Mouse (Mus musculus) heart, postnatal 14 days (tissue): Measurements from ENCODE around the gene Cxcl12. TPM values are rescaled to one million over a fixed set of nuclear protein-coding genes. Genes with fewer than 3 reads are reported as not detected.

ENCODE experiments used
- DNase-seq, 2 experiments: peaks; one replicate each; pipeline ENCODE4 v3.0.0; 2021 to 2022
- intact Hi-C: fragments of 180-260 bp; cut with DNase I; formaldehyde crosslinking; loops from one replicate; pipeline ENCODE4 v1.15.1; 2025
- total RNA-seq, 2 experiments: library from RNA; stranded (reverse); gene quantifications; 2 replicates each; pipeline ENCODE4 v1.2.3; 2021

The Cxcl12 gene
- total RNA-seq, 2 experiments from 2014 or later = 134 to 149 TPM

DNA sequence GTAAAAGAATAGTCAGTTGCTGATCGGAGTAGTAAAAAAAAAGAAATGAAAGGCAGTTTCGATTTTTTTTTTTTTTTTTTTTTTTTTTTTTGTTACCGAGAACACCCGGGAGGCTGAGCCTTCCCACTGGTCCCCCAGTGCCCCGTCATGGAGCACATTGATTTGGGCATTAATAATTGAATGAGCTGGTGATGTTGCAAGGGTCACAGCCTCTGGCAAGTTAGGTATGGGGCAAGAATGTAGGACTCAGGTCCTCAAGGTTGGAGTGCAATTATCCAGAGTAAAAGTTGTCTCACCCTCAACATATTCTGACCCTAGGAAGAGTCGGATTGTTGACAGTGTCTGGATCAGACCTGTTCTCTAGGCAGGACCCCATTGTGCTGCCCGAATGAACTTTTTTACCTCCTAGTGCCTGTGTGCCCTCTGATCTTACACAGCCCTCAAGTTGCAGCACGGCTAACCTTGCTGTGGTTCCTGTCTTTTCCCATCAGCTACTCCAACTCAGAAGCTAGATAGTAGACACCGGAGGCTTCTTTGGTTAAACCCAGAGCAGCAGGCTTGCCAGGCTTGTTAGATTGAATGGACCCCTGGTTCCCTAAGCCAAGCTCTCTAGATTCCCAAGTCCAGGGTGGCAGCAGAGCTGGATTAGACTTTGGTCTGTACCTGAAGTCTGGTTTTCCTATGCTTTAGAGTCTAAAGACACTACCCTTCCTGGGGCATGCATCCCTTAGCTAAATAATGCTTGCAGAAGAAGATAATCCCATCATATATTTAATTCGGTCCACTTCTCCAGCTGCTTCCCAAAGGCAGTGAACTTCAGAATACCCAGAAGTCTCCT is 1.8 kb downstream of the Cxcl12 start:
- DNase-seq = no peak
- intact Hi-C loops = loop anchor here (5.0 to 10.0 kb wide), 8 partner anchors 157 to 587 kb away; no protein-coding TSS in a partner anchor

GRCm38 (mm10) chr6:117172358-117172757 is 4.0 kb downstream of the Cxcl12 start:
- intact Hi-C loops = loop anchor here (5.0 kb wide), 4 partner anchors 155 to 380 kb away; no protein-coding TSS in a partner anchor
- no peak for DNase-seq

DNA sequence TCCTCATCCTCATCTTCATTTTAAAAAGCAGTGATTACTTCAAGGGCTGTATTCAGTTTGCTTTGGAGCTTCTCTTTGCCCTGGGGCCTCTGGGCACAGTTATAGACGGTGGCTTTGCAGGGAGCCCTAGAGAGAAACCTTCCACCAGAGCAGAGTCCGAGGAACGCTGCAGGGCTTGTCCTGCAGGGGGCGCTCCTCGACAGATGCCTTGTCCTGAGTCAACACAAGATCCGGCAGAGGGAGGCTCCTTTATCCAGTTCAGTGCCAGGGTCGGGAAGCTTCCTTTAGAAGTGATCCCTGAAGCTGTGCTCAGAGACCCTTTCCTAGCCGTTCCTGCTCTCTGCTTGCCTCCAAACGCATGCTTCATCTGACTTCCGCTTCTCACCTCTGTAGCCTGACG is 5.5 kb downstream of the Cxcl12 start:
- intact Hi-C loops = loop anchor here (5.0 kb wide), 4 partner anchors 153 to 378 kb away; no protein-coding TSS in a partner anchor
- DNase-seq = peak; percentile 88 to 93

DNA sequence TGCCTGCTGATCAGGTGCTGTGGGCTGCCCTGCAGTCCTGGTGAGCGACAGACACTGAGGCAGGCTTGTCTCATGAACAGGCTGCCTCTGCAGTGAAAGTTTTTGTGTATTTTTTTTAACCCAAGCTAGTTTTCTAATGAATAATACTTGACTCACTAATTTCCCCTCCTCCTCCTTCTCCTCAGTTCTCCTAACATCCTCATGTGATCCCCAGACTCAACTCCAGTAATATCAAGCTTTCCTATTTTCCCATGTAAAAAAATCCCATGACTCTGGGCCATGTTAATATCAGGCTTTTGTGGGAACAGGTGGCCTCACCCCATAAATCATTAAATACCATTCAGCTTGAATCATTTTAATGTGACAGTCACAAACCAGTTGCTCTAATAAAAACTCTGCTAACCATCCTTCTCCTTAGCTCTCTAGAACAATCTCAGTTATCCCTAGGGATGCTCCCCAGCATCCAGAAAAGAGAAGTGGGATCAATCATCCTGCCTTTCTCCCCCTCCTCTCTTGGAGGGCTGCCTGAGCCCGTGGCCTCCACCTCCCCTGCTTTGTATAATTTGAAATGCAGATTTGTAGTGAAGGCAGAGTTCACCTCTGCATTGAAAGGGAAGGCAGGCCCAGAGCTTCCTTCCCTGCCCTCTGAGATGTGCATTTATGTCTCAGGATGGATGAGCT is 6.9 kb downstream of the Cxcl12 start:
- intact Hi-C loops = no loop called here

GRCm38 (mm10) chr6:117176406-117176805 is 8.1 kb downstream of the Cxcl12 start:
- intact Hi-C loops = no loop called here
- no peak for DNase-seq

More for the DNA sequence above, 6.9 kb downstream of the Cxcl12 start:
- no peak for DNase-seq

DNA sequence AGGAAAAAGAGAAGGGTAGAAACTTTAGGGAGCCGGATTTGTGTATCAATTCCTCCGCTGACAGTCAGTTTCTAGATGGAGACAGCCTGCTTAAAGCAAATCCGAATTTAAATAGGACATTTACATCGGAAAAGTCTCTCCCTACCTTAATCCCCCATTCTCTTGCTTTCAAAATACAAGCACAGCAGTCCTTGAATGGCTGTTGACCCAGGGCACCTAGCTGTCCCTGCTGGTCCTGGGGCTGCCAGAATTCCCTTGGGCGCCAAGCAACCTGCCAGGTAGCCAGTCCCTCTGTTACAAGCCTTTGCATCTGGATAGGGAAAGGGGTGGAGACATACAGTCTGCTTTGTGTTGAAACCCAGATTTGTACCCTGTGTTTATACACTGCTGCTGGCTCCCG is 12.0 kb downstream of the Cxcl12 start:
- intact Hi-C loops = no loop called here

GRCm38 (mm10) chr6:117185381-117185780 is 17.0 kb downstream of the Cxcl12 start:
- intact Hi-C loops = no loop called here
- DNase-seq = no peak

More for the DNA sequence above, 12.0 kb downstream of the Cxcl12 start:
- DNase-seq = no peak

GRCm38 (mm10) chr6:117190453-117190852 is 22.1 kb downstream of the Cxcl12 start:
- intact Hi-C loops = no loop called here
- DNase-seq = no peak

DNA sequence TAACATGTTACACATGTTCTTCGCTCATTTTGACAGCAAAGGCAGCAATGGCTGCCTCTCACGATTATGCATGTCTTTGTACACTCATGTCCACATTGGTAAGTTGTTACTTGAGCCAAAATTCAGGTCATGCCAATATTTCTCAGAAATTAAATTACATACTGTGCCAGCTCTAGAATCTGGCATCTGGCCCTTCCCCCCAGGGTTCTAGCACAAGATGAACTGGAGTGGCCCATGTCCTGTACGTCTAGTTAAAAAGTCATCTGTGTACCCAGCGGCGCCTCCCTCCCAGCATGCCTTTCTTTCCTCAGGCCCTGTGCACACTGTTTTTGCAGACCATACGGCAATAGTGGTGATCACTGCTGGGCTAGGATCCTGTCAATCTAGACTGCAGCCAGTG is 23.4 kb downstream of the Cxcl12 start:
- no peak for DNase-seq
- intact Hi-C loops = no loop called here

DNA sequence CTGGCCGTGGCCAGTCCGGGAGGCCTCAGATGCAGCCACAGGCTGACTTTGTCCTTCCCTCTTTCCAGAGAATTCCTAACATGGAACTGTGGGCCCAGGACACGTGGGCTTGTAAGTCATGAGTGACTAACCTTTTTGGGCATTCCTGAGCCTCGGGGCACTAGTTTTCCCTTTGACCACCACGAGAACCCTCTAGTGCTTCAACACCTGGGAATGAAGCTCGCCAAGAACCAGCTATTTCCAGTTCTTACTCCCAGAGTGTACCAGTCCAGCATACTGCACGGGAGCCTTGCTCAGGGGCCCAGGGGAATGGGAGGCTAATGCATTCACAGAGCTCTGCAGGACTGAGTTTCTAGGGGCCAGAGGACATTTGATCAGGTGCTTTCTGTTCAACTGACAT is 24.3 kb downstream of the Cxcl12 start:
- DNase-seq = no peak
- intact Hi-C loops = no loop called here

DNA sequence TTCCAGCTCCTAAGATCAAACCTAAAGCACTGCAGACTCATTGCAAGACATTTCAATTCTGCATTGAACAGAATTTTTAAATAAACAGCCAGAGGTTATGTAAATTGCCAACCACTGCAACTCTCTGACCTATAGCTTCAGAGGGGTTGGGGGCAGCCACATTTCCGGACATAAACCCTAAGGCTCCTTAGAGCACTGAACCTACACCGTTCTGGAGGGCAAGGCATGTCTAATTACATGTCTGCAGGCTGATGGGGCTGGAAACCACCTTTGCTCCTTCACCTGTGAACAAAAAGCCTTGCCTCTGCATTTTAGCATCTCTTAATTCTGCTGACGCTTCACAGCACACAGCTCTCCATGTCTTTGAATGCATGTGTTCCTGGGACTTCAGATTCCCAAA is 26.9 kb downstream of the Cxcl12 start:
- no peak for DNase-seq
- intact Hi-C loops = no loop called here

- intact Hi-C loops = no loop called here
- DNase-seq = no peak
These were observed 30.5 kb downstream of the Cxcl12 start for GRCm38 (mm10) chr6:117198871-117199270.

- intact Hi-C loops = no loop called here
- DNase-seq = no peak
These were observed 31.4 kb downstream of the Cxcl12 start for GRCm38 (mm10) chr6:117199718-117200117.

- intact Hi-C loops = no loop called here
- no peak for DNase-seq
These were observed 32.6 kb downstream of the Cxcl12 start for GRCm38 (mm10) chr6:117200916-117201315.

DNA sequence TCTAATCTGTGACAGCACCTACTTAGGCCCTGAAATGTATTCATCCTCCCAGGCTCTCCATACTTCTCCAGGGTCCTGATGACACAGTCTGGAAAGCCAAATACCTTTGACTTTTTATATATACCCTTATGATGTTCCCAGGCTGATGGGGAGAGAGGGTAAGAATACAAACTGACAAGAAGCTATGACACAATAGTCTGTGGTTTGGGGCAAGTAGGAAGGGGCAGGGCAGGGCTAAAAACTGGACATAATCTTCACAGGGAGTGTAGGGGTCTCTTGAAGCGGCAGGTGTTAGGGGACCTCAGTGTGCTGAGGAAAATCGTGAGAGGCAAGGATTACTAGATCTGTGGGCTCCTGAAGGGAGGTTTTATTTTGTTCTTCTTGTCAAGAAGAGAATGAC is 33.1 kb downstream of the Cxcl12 start:
- no peak for DNase-seq

GRCm38 (mm10) chr6:117201859-117202258 is 33.5 kb downstream of the Cxcl12 start:
- intact Hi-C loops = no loop called here
- DNase-seq = no peak

More for the DNA sequence above, 33.1 kb downstream of the Cxcl12 start:
- intact Hi-C loops = no loop called here

DNA sequence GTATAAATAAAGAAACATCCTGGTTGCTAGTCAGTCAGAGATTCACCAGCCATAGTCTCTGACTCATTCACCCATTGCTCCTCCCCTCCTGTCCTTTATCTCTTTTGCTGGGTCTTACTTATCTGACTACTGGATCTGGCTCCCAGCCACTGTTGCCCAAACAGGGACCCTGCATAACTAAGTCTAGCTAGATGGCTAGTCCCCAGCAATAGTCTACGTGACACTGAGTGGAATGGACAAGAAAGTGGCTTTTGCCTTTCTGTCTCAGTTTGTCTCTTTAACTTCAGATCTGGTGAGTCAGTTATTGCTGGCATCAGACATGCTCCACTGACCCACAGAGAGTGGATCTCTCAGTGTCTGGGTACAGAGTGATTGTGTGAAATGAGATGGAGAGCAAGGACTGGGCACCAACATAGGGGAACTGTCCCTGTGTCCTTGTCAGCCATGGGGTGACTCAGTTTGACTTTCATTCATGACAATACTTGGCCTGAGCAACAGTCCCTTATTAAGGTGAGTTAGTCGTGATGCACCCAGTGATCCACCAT is 34.6 kb downstream of the Cxcl12 start:
- intact Hi-C loops = no loop called here
- no peak for DNase-seq

DNA sequence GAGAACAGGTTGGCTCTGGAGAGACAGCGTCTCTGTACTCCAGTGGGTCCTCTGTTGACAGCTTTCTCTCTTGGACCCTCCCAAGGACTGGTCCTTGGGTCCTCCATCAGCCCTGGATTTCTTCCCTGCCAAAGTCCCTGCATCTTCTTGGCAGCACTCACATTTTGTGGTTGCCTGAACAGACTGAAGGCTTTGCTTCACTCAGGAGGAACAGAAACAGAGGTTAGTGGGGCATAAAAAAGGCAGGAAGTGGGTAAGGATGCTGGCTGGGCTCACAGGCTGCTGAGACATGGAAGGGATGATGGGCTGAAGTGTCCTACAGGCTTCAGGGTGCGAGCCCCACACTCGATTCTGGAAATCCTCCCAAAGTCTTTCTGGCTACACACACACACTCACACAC is 35.8 kb downstream of the Cxcl12 start:
- DNase-seq = no peak
- intact Hi-C loops = no loop called here

DNA sequence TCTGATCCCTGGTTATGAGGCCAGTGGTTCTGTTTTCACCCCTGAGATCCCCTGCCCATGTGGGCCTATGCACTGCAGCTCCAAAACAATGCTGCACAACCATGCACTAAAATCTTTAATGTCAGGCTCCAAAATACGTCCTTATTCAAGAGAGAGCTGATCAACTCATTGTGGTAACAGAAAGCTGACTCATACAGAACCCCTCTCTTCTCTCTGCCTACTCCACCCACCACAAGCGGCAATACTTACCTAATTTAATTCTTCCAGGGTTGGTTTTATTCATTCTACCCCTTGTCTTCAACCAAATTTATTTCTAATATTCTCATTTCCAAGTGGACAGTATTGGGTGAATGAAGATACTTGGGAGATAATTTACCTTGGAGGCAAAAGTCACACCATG is 38.5 kb downstream of the Cxcl12 start:
- DNase-seq = no peak
- intact Hi-C loops = no loop called here

- DNase-seq = no peak
- intact Hi-C loops = no loop called here
These were observed 39.0 kb downstream of the Cxcl12 start for GRCm38 (mm10) chr6:117207289-117207688.

DNA sequence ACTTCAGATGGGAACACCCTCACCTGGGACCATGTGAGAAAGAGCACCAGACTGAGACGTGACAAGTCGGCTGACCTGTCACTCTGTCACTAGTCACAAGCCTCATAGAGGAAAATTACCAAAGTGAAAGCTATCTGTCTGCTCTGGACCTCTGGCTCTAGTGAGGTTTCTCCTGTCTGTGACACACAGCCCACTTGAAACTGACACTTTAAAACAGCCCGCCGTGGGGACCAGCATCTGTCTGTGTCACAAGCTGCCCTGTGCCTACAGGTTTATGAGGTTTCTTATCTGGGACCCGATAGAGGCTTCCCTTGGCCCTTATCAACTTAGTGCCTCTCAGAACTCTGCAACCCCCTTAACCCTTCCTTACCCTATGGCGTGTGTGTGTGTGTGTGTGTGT is 41.8 kb downstream of the Cxcl12 start:
- intact Hi-C loops = no loop called here
- DNase-seq = no peak
